Mouse (Mus musculus) liver, embryonic 16.5 days (tissue): ENCODE measurements around the gene Aldh2. TPM values are rescaled to one million over a fixed set of nuclear protein-coding genes. Genes with fewer than 3 reads are reported as not detected.

Experiments
- ATAC-seq: fragments of 200-750 bp; cut with Nextera tagmentation; 2 replicates; pipeline ENCODE4 v1.8.0; 2017; ENCODE audit warnings: low read depth, mild to moderate bottlenecking, moderate number of reproducible peaks, moderate library complexity
- H3K27ac ChIP-seq: fragments of 300-500 bp; sonication (generic); 2 replicates; pipeline ENCODE4 v1.5.1; 2014; ENCODE audit warnings: mild to moderate bottlenecking, low read length
- H3K27me3 ChIP-seq: fragments of 300-500 bp; sonication (generic); 2 replicates; pipeline ENCODE4 v1.6.1; 2014; ENCODE audit warnings: low read depth, low read length, mixed read lengths; ENCODE audit not compliant: control insufficient read depth, insufficient read depth
- H3K36me3 ChIP-seq: fragments of 300-500 bp; sonication (generic); 2 replicates; pipeline ENCODE4 v1.6.1; 2014; ENCODE audit warnings: mild to moderate bottlenecking; ENCODE audit not compliant: control insufficient read depth, insufficient read depth
- H3K4me1 ChIP-seq: fragments of 300-500 bp; sonication (generic); 2 replicates; pipeline ENCODE4 v1.6.1; 2014; ENCODE audit warnings: low read depth, low read length, mixed read lengths; ENCODE audit not compliant: control insufficient read depth
- H3K4me2 ChIP-seq: fragments of 300-500 bp; sonication (generic); 2 replicates; pipeline ENCODE4 v1.6.1; 2014; ENCODE audit warnings: low read depth, low read length, mixed read lengths
- H3K4me3 ChIP-seq: fragments of 300-500 bp; sonication (generic); 2 replicates; pipeline ENCODE4 v1.5.1; 2014; ENCODE audit warnings: low read depth, mild to moderate bottlenecking, low read length
- H3K9ac ChIP-seq: fragments of 300-500 bp; sonication (generic); 2 replicates; pipeline ENCODE4 v1.6.1; 2014; ENCODE audit warnings: low read depth, low read length
- H3K9me3 ChIP-seq: fragments of 300-500 bp; sonication (generic); replicated peaks from 2 replicates; pipeline ENCODE4 v1.6.1; 2016; ENCODE audit warnings: low read length; ENCODE audit not compliant: control insufficient read depth
- WGBS: fragments of 180-500 bp; shearing (Covaris S2); extraction: QIAGEN DNeasy Blood & Tissue Kit; methylation state at CpG from one replicate; pipeline ENCODE4 v1.1.7; 2014; ENCODE audit not compliant: insufficient replicate concordance; 5-methylcytosine and 5-hydroxymethylcytosine counted together
- polyA plus RNA-seq: library from polyadenylated mRNA; unstranded; fragments of >200 nt; fragmentation: Nextera tagmentation; extraction: Ambion mirVana; gene quantifications from 2 replicates; pipeline ENCODE4 v1.2.1, GENCODE M21; 2015

Gene Aldh2
- polyA plus RNA-seq, 1 experiment from 2014 or later, result 250 TPM

DNA sequence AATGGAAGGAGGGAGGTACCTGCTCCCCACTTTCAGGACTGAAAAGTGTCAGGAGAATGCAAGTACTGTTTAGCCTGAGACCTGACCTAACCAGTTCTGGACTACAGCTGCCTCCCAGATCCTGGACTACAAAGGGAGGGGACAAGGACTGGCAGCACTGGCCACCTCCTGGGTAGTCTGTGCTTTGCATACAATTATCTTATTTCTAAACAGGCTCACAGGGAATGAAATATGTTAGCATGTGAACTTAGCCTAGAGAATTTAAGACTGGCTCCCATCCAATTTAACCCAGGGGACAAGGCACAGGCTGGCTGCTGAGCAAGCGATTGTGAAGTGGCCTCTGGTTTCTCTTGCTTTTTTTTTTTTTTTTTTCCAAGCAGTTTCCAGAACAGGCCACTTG, 22.8 kb downstream of the Aldh2 start:
- H3K27me3 ChIP-seq, result no peaks in the 10 kb centered on the region
- H3K4me1 ChIP-seq, result no peaks in the 10 kb centered on the region
- no peak overlapping the region for H3K4me3 ChIP-seq
- H3K36me3 ChIP-seq, result peaks cover 12% of the 10 kb centered on the region
- H3K4me2 ChIP-seq, result no peak overlapping the region
- no peaks in the 10 kb centered on the region for H3K9me3 ChIP-seq
- no peak overlapping the region for H3K9ac ChIP-seq
- no peak for ATAC-seq
- H3K27ac ChIP-seq, result no peak overlapping the region
- WGBS, result 66% methylated on average over 1 of the region's 1 CpGs

DNA sequence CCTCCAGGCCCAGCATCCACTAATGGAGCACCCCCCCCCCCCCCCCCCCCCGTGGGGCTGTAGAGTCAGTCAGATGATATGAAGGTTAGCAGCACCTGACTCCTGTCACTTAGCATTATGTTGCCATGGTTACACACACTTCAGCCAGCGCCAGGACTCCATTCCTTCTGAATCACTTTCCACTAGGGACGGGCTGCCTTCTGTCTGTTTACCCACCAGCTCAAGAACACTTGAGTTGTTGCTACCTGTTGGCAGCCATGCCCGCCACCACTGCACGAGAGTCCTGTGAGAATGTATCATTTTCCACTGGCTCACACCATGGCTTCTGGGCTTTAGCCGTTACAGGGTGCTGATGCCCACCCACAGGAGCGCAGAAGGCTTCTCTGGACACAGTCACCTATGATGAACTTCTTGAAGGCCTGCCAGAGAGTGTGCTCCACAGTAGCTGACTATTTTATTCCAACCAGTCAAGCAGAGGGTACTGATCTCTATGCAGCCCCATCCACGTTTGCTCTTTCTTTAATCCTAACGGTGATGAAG, 23.7 kb downstream of the Aldh2 start:
- Histone ChIP-seq H3K9ac (no peak overlapping the region), H3K27ac (no peak overlapping the region), H3K4me2 (no peak overlapping the region), H3K36me3 (peaks cover 12% of the 10 kb centered on the region), H3K4me3 (no peak overlapping the region), H3K9me3 (no peaks in the 10 kb centered on the region), H3K27me3 (no peaks in the 10 kb centered on the region), H3K4me1 (no peaks in the 10 kb centered on the region)
- ATAC-seq, result no peak
- 74% methylated on average over 8 of the region's 9 CpGs for WGBS

DNA sequence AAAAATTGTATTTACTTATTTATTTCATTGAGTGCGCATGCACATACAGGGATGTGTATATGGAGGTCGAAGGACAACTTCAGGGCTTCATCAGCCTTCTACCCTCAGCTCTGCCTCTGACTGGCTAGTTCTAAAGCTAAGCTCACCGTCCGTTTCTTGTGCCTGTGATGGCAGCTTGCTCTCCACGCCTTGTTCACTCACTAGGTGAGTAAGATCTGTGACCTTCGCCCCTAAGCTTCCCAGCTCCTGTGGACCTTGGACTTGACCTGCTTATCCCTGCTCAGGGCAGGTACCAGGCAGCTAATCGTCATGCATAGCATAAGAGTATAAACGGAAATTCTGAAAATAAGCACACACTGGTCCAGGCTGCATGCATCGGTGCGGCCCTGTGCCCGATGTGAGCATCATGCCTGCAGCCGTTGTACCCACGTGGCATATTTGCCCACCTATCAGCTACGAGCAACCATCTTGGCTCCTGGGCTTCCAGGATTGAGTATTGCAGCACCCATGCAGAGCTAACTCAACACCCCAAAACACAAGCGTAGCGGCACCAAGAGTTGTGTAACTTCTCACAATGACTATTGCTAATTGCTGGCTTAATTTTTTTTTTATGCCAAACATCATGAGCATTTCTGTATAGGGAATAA, 27.5 kb downstream of the Aldh2 start:
- peak; percentile 64 for ATAC-seq
- Histone ChIP-seq H3K27me3 (no peaks in the 10 kb centered on the region), H3K9me3 (no peaks in the 10 kb centered on the region), H3K4me1 (peaks cover 3% of the 10 kb centered on the region; the same call in 1 of the 2 replicates), H3K4me2 (no peak overlapping the region), H3K9ac (no peak overlapping the region), H3K36me3 (peaks cover 6% of the 10 kb centered on the region; the same call in 1 of the 2 replicates), H3K27ac (no peak overlapping the region), H3K4me3 (no peak overlapping the region)
- 71% methylated on average over 16 of the region's 16 CpGs for WGBS

DNA sequence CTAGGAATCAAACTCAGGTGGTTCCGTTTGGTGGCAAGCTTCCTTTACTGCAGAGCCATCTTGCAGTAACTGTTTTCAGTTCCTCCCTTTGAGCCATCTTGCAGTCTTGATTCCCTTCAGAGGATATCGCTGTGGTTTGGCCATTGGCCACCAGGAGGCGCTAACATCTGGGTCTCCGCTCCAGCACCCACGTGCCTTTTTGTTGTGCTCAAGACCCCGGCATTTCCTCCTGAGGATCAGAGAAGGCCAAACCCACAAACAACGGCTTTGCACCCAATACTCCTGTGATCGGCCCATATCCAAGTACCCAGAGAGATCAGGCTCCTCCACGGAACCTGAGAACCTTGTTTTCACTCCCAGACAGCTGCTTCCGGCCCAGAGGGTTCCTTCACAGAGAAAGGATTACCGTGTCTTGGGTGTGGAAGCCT, 29.1 kb downstream of the Aldh2 start:
- WGBS, result 8% methylated on average over 11 of the region's 11 CpGs
- Histone ChIP-seq H3K9ac (no peak overlapping the region), H3K4me1 (peaks cover 3% of the 10 kb centered on the region; the same call in 1 of the 2 replicates), H3K4me2 (peak overlapping the region; percentile 52), H3K27ac (no peak overlapping the region), H3K36me3 (peaks cover 3% of the 10 kb centered on the region; the same call in 1 of the 2 replicates), H3K9me3 (no peaks in the 10 kb centered on the region), H3K4me3 (peak overlapping the region; percentile 35), H3K27me3 (no peaks in the 10 kb centered on the region)
- no peak for ATAC-seq

DNA sequence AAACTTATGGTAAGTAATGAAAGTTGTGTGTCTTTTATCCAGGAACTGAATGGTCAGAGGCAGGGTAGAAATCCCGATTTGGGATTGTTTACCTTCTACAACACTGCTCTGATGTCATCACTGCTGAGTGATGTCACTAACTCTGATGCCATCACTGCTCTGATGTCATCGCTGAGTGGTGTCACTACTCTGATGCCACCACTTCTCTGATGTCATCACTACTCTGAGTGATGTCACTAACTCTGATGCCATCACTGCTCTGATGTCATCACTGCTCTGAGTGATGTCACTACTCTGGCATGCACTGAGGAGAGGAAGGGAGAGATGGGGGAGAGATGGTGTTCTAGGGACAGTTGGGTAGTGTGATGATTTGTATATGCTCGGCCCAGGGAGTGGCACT, 31.2 kb downstream of the Aldh2 start:
- no peak overlapping the region for H3K27ac ChIP-seq
- no peak for ATAC-seq
- H3K9ac ChIP-seq, result no peak overlapping the region
- no peaks in the 10 kb centered on the region for H3K27me3 ChIP-seq
- no peak overlapping the region for H3K4me3 ChIP-seq
- WGBS, result 76% methylated on average over 3 of the region's 3 CpGs
- no peak overlapping the region for H3K4me2 ChIP-seq
- peaks cover 3% of the 10 kb centered on the region; the same call in 1 of the 2 replicates for H3K4me1 ChIP-seq
- no peaks in the 10 kb centered on the region for H3K36me3 ChIP-seq
- no peaks in the 10 kb centered on the region for H3K9me3 ChIP-seq

DNA sequence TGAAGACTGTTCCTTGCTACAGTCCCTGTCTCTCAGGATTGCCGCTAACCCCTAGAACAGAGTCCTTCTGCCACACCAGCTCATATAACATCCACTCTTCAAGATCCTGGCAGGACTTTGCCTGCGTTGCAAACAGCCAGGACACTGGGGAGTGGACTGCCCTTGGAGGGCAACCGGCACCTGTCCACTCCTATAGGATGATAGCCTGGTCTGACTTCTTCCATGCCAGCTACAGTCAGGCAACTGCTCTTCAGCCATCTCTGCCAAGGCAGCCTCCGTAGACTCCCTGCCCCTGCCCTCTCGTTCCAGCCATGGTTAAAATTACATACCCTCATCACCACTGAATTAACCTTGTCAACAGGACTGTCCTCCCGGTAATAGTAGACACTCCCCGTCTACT, 44.4 kb downstream of the Aldh2 start:
- Histone ChIP-seq H3K4me2 (no peak overlapping the region), H3K9ac (no peak overlapping the region), H3K36me3 (no peaks in the 10 kb centered on the region), H3K4me1 (peaks cover 21% of the 10 kb centered on the region), H3K27me3 (no peaks in the 10 kb centered on the region; the same call in 1 of the 2 replicates), H3K4me3 (no peak overlapping the region), H3K27ac (no peak overlapping the region), H3K9me3 (no peaks in the 10 kb centered on the region)
- ATAC-seq, result no peak
- WGBS, result 78% methylated on average over 7 of the region's 7 CpGs

DNA sequence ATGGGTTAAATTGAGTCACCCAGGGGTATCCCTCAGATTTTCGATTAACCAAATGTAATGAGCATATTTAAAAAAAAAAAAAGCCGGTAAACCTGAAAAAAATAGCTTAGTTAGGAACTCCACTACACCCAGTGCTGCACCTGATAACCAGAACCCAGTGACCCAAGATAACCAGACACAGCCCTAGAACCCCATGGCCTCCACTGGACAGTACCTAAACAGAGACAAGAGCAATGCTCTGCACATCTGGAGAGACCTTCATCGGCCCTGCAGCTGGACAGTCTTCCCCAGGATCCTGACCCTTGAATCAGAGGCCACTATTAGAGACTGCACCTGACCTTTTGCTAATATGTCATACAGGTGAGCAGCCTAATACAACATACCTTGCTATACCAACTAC, 46.5 kb downstream of the Aldh2 start:
- ATAC-seq, result peak; percentile 31
- peaks cover 32% of the 10 kb centered on the region for H3K4me1 ChIP-seq
- no peaks in the 10 kb centered on the region for H3K27me3 ChIP-seq
- peak overlapping the region; percentile 98 for H3K4me3 ChIP-seq
- peak overlapping the region; percentile 81 for H3K27ac ChIP-seq
- H3K9me3 ChIP-seq, result no peaks in the 10 kb centered on the region
- H3K36me3 ChIP-seq, result no peaks in the 10 kb centered on the region
- peak overlapping the region; percentile 72 for H3K4me2 ChIP-seq
- WGBS, result 55% methylated on average over 3 of the region's 3 CpGs
- no peak overlapping the region; the same call in 1 of the 2 replicates for H3K9ac ChIP-seq

DNA sequence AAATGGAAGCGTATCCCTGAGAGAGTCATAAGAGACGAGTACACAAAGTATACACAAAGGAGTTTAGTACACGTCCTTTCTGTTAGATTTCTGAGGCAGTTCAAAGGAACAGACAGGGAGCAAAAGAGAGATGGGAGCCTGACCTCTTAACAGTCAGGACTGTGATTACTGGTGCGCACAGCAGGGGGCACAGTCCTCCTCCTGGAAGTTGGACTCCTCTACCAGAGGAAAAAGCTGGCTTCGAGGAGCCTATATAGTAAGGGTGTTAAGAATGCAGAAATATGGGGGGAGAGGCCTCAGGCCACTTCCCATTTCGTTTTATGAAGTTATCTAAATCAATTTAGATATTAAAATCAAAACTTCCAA, 47.1 kb downstream of the Aldh2 start:
- no peaks in the 10 kb centered on the region for H3K36me3 ChIP-seq

DNA sequence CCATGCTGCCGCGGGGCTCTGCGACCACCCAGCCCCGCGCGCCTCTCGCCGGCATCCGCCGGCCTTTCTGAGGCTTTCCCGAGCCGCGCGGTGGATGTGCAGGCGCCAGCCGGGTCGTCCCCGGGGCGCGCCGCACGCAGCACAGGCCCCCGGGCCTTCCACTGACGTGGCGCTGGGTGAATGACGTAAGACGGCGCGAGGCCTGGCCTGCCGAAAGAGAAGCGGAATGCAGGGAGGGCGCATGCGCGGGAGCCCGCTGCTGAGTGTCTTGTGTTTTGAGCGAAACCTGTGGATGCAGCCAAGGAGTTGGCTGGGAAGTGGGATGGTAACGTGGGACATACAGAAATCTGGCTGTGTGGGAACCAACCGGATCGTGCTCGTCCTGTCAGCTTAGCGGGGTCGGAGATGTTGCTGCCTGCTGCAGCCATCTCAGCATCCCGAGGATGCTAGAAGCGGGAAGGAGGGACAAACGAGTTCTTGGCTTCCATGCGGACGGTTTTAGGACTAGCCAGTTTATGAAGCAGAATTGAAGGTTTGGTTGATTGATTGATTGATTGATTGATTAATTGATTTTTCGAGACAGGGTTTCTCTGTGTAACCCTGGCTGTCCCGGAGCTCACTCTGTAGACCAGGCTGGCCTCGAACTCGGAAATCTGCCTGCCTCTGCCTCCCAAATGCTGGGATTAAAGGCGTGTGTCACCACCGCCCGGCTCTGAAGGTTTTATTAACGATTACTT, 47.7 kb downstream of the Aldh2 start, which contains the start of gene Mapkapk5:
Gene Mapkapk5, minus strand, starts transcription at position 113 of the 737 bp plus-strand sequence.
- peak within 1 kb of the TSS; percentile 97 for H3K9ac ChIP-seq
- ATAC-seq, result peak; percentile 94
- peaks cover 32% of the 10 kb centered on the region for H3K4me1 ChIP-seq
- WGBS, result 1% methylated on average over 55 of the region's 55 CpGs
- peak within 1 kb of the TSS; percentile 98 for H3K4me3 ChIP-seq
- H3K9me3 ChIP-seq, result no peaks in the 10 kb centered on the region
- peak within 1 kb of the TSS; percentile 92 for H3K4me2 ChIP-seq
- no peaks in the 10 kb centered on the region for H3K36me3 ChIP-seq
- no peaks in the 10 kb centered on the region for H3K27me3 ChIP-seq
- H3K27ac ChIP-seq, result peak within 1 kb of the TSS; percentile 91

More for the DNA sequence above, 47.1 kb downstream of the Aldh2 start:
- Histone ChIP-seq H3K9me3 (no peaks in the 10 kb centered on the region), H3K27me3 (no peaks in the 10 kb centered on the region), H3K4me2 (peak overlapping the region; percentile 72), H3K9ac (peak overlapping the region; percentile 97), H3K4me1 (peaks cover 32% of the 10 kb centered on the region), H3K27ac (peak overlapping the region; percentile 81), H3K4me3 (peak overlapping the region; percentile 98)
- ATAC-seq, result no peak
- WGBS, result 13% methylated on average over 6 of the region's 6 CpGs
